Mouse (Mus musculus): ENCODE data around the gene Corin. TPM values are rescaled to one million over a fixed set of nuclear protein-coding genes. Genes with fewer than 3 reads are reported as not detected.

The Corin gene
- total RNA-seq, 2 experiments from 2014 or later: not detected

Other genes starting within 250 kb of the Corin start
- 10 to 100 TPM; 12.2 to 18.5 TPM for gene Nfxl1, start 55.2 kb upstream of the Corin start, total RNA-seq (2021)
- gene Zar1, start 76.8 kb upstream of the Corin start, total RNA-seq (2021): under 1 TPM; 0.35 to 0.37 TPM
- gene Gm5868, start 83.1 kb upstream of the Corin start, total RNA-seq (2021): under 1 TPM; 0.33 to 0.34 TPM
- gene Cnga1, start 139.8 kb upstream of the Corin start, total RNA-seq (2021): not detected
- not detected for gene Nipal1, start 143.3 kb upstream of the Corin start, total RNA-seq (2021)
- under 1 TPM in 1 of 2 experiments, not detected in 1; 0.14 TPM for gene Txk, start 248.3 kb upstream of the Corin start, total RNA-seq (2021)